Mouse (Mus musculus) gastrocnemius, postnatal 25 days (tissue): ENCODE data around the gene Plcb1. TPM values are rescaled to one million over a fixed set of nuclear protein-coding genes. Genes with fewer than 3 reads are reported as not detected.
A peak's percentile ranks its signal among the peaks of the same experiment; 100 is the strongest.

Source experiments
- DNase-seq: peaks from one replicate; pipeline ENCODE4 v3.0.0; 2022
- total RNA-seq, 2 experiments: library from RNA; stranded (reverse); gene quantifications; 1 replicate in 1 of 2; 2 replicates in 1 of 2; pipeline ENCODE4 v1.2.3; 2021

Plcb1 gene
- total RNA-seq, 2 experiments from 2014 or later: 1.5 to 1.8 TPM

DNA sequence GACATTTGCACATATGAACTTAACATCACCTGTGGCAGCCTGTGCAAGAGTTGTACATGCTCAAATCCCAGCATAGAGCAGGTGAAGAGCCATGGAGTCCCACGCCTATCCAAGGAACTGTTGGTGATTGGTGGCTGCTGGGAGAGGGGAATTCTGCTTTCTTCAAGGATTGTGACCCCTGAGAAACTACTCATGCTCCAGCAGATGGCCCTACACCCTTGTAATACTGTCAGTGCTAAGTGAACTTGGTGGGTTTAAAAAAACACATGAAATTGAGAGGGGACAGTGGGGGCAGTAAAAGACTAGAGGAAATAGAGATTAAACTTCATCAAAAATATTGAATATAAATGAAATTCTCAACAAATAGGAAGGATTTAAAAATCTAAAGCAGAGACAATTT is 53.0 kb downstream of the Plcb1 start:
- no peak for DNase-seq

DNA sequence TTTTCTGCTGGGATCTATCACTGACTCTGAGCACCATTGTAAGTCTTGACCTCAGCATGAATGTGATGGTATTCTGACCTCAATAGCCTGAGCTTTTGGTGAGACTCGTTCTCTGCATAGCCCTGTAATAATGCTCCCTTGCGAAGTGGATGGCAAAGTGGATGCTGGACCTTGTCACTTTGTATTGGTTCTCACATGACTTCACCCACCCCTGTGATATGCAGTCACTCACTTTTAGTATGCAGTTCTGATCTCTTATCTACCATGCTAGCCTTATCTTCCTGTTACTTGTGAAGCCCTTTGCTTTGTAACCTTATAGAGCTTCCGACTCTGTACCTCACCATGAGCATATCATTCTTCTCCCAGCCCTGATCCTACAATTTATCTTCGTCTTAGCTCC is 57.0 kb downstream of the Plcb1 start:
- DNase-seq: no peak

DNA sequence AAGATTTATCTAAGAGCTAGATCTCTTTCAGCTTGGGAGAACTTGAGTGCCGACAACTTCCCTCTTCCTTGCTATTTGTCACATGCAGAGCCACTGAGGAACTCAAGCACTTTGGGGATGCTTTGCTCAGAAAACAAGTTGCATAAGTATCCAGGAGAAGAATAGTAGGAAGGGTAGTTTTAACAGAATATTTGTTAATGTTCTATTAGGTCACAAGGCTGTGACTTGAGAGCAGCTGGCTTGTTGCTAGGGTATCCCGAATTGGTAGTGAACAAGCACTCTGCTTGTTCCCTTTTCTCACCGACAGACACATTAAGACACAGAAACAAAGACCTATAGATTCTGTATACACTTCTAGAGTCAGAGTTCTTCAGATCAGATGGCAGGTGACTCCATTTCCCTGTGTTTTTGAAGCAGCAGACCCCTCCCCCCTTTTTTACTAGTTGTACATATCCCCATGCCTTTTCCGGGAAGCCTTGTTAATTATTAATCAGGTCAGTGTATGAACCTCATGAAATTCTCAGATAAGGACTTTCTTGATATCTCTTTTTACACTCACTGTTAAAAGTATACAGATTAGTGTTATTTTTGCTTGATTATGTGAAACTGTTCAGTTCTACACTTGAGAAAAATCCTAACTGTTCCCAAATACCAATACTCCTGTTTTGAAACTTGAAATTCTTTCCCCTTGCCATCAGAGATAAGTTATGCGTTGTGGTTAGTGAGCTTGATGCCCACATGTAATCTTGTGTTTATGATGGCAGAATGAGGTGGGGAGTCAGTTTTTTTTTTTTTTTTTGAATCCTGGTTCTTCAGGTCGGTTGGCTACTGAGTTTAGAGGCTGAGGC is 58.7 kb downstream of the Plcb1 start:
- no peak for DNase-seq

DNA sequence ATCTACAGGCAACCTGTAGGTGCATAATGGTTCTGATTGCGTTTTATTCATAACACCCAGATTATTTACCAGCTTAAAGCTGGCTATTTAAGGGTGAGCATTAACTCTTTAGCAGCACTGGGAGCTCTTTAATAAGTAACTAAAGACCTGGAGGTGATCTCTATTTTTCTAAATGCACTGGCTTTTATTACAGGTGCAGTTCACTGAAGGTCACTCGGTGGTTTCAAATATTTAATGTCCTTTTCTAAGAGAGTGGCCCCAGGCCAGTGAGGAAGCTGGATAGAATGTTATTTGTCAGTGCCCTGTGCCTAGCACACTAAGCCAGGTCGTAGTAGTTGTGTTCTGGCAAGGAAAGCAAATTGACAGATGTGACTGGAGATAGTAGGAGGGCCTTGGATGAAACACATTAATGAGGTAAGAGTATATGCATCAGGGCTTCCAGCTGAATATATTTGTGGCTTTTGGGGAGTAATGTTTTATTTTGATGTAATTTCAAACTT is 59.4 kb downstream of the Plcb1 start:
- DNase-seq: no peak

DNA sequence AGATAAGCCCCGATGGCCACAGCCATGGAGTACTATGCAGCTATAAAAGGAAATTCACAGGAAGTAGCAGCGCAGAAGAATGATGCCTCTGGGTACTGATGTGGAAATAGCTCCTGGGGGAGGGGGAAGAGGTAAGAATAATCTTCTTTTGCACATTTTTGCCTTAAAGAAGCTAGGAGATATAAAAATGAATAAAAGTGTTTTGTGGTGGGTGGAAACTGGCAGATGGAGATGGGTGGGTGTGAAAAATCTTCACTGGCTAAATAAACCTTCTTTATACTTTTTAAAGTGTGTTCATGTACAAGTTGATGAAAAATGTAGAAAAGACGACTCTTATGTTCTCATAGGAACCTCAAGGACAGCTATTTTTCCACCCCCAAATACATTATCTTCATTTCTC is 60.7 kb downstream of the Plcb1 start:
- no peak for DNase-seq

DNA sequence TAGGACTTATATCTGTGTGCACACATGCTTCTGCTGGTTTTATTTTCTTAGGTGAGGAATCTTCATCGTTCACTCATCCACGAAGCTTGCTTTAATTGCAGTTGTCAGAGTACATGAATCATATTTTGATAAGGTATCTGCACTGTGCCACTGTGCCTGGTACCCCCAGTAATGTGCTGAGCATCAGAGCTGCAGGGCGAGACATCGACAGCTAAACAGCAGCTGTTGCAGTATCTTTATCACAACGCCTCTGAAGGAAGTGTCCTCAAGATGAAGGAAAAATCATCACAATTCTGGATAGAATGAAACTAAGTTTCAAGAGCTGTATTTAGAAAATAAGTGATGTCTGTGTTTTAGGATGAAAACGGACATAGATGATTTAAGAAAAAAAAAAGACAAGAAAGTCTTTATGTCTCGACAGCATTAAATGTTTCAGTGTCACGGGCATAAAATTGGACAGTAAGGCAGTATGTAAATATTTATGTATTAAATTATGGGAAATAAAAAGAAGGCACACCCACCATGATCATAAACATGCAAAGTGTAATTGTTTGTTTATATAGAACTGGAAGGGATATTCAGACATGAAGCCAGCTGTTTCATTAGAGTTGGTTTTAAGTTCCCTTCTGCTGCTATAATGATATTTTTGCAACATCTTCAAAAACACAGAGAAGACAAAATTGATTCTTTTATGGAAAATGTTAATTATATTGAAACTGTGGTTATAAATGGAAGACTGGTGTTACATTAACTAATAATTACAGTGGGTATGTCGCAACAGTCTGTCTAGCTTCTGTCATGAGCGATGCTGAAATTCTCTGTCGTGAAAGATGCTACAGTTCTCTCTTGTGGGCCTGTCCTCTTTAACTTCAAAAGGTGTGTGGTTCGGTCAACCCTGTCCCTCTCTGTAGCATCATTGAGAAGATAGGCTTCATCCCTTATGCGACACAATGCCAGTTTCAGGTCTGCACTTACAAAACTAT is 65.6 kb downstream of the Plcb1 start:
- no peak for DNase-seq

DNA sequence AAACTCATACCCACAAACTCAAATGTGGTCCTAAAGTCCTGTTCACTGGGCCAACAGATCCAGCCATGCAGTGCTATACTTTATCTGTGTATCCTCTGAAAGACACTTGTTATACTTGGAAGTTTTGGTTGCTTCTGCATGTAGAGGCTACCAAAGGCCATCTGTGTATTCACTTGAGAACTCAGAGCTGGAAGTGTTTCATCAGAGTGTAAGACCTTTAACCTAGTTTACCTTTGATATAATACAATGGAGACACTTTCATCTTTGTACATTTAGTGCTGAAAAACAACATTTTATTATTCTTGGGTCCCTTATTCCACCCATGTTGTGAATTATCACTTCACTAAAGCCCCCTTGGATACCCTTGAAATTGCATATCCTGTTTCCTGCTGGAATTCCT is 70.4 kb downstream of the Plcb1 start:
- DNase-seq: no peak

DNA sequence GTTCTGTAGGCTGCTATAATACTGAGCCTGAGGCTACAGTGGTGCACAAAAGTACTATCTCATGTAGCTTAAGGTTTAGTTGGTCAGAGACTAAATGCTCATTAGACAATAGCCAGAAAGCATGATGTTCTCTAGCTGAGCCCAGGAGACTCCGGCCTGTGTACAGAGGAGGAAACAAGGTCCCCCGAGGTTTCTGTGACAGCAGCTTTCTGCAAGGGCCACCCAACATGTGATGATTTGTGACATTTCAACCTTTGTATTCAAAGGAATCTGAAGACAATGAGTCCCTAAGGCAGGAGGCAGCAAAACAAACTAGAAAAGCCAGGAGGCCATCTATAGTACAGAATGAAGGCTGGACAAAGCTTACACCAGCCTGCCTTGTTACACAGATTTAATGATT is 70.8 kb downstream of the Plcb1 start:
- no peak for DNase-seq

DNA sequence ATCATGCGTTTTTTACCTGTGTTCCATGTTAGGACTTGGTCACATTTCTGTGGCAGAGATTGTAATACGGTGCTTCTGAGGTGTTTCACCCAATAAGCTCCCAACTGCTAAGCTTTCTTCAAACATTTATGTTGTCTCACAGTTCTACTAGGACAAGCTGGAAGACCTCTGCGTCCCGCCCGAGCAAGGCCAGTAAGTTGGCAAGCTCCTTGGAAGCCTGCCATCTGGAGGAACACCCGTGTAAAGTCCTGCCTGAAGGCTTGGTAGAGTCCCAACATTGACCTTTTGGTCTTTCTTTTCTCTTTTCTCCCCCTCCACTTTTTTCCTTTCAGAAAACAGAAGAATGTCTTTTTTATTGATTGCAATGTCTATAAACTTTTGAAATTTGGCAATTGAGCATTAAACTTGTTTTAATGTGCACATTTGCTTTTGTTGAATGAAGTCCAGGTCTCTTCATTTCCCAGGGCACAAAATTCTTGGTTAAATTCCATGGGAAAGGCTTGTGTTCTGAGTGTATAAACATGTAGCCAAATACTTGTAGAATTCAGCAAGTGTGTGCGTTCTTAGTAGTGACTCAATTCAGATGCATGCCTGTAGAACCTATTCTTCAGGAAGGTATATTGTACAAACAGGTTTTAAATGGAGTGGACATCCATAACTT is 79.2 kb downstream of the Plcb1 start:
- peak; percentile 18 for DNase-seq

DNA sequence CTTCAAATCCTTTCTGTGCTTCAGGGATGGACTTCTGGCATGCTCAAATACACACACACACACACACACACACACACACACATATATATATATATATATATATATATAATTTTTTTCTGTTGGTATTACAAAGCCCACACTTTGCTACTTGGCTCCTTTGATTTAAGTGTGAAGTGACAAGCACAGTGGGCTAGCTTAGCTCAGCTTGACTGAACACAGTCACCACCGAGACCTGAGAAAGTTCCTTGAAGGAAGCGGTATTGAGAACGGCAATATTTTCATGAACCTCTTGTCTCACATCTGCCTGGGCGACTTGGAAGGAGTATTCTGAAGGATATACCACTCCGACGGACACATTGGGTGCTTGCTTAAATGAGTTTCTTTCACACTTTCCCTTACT is 81.5 kb downstream of the Plcb1 start:
- no peak for DNase-seq

DNA sequence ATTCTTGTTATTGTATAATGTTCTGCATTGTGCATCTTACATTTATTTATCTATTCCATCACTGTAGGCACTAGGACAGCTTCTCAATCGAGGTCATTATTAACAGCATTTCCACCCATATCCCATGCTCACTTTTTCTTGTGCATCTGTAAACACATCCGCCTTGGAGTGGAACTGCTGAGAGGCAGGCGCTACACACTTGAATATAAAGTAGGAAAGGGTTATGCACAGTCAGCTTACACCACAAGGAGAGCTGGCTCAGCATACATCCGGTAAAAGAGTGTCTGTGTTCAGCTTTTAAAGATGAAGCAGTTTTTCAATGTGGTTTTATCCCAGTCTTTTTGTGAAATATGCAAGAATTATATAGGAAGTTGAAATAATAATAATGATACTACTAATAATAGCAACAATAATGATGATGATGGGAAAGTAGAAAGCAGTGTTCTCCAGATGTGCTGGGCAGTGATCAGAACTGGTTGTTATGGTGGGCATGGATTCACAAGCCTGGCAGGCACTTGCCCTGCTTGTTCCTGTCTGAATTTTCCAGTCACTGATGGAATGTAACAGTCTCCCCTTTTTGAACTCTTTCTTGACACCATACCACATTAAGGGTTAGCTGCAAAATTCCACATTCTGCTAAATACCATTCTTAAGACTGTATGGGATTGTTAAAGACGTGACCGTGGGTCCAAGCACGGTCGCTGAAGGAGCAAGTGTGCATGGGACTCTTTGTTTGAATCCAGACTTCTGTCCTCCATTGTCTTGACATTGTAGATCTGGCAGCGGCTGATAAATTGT is 86.0 kb downstream of the Plcb1 start:
- no peak for DNase-seq

DNA sequence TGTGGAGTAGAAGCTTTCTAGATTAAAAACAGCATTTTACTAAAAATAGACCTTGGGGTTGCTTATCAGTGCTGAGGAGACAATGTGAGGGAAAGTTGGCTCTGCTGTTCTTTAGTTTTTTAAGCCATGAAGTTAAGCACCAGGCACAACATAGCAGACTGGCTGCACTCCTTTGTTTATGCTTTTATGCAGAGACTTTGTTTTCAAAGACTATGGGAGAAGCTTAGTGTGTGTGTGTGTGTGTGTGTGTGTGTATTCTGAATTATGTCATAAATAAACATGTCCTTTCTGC is 86.6 kb downstream of the Plcb1 start:
- no peak for DNase-seq

DNA sequence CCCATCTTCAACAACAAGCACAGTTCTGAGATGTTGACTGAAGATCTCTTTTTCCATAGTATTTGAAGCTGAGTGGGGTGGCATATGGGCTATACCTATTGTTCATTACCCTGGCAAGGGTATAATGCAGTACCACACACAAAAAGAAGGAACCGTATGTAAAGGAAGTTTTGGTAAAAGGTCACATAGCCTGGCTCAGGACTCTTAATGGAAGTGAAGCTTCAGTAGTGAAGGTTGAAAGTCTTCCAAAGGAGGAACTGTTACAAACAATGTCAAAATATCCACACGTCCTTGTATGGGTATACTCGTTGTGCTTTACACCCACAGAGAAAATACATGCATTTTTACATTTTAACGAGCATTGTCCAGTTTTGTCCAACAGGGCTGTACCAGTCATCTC is 91.3 kb downstream of the Plcb1 start:
- DNase-seq: no peak

DNA sequence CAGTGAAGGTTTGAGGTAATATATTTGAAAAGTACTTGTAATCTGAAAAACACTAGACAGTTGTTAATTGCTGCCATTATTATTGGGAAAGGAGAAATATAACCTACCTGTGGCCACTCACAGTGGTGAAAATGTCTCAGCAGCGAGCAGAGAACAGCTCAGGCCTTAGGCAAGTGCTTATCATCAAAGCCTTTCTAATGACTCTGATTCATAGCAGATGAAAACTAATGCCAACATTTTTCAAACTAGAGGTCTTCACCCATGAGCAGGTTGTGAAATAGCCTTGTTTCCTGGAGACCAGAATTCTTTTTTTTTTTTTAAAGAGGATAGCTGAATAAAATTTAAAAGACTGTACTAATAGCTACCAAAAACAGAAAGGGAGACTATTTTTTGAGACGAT is 105.3 kb downstream of the Plcb1 start:
- DNase-seq: no peak

DNA sequence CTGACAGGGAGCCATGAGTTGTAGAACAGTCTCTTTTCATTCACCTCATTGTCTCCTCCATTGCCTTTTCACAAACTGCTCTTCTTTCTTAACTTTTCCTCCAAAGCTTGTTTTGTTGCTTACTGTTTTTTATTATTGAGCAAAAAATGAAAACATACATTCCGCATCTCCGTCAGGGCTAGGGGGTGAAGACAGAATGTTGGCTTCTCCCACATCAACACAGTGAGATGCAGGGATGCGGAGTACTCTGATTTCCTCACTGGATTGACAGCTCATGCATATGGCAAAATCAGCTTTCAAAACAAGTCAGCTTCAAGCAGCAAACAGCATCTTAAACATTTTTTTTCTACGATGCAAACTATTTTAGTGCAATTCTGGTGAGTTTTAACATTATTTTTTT is 108.9 kb downstream of the Plcb1 start:
- no peak for DNase-seq

DNA sequence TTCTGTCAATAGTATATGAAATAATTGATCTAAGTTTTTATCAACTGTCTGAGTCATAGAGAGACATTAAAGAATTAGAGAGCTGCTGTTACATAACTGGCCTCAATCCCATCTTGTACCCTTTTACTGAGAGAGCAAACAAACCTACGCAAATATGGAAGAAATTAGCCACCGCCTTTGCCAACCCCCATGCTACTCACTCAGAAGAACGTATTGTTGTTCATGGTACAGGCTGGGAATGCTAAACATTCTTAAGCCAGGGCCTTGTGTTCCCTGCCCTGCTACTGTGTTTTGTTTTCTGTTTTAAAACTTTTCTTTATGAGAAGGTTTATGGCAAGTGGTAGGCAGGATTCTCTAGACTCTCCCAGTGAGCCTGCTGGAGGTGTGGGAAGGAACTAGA is 110.3 kb downstream of the Plcb1 start:
- no peak for DNase-seq

DNA sequence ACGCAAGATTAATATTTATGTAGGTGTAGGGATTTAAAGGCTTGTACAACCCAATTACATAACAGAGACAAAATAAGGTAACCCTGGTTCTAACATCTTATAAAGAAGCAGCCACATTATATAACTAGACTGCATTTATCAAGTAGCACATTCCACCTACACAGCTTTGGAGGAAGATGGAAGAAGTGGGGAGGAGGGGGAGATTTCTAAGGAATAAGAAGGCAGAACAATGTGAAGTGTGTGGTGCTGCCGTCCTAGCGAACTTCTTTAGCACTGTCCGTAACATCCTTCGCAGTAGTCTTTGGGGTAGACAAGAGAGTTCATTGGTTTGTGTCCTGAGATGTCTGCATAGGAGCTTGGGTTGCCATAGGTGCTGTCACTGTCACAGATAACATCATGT is 111.2 kb downstream of the Plcb1 start:
- no peak for DNase-seq

DNA sequence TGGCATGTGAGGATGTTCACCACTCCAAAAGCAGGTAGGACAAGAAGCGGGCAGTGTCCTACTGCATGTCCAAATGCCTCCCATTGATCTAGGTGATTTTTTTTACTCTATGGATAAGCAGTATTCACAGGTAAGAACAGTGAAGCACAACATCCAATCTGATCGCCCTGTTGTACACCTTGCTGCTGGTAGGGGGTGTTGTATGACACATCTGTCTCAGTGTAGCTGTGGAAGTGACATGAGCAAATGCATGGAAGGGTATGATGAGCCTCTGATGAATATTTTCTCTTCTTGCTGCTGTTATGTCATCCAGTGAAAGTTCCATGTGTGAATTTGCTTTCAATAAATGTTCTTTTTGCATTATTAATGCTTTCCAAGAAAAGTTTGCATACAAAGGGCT is 115.7 kb downstream of the Plcb1 start:
- no peak for DNase-seq

DNA sequence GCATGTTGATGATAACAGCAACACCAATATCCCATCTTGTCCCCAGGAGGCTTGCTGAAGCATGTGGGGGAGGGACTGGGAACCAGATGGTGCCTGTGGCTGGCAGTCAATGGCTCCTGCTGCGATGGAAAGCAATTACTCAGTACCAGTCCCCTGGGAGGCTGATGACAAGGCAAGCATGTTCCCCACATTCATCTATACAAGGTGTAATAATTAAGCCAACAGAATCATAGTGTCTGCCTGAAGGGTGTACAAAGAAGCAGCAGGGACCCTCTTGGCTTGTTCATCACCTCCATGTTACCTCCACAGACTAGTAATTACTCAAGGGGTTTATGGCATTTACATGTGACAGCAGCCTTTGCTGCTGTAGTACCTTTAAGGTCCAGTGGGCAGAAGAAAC is 125.0 kb downstream of the Plcb1 start:
- DNase-seq: no peak

DNA sequence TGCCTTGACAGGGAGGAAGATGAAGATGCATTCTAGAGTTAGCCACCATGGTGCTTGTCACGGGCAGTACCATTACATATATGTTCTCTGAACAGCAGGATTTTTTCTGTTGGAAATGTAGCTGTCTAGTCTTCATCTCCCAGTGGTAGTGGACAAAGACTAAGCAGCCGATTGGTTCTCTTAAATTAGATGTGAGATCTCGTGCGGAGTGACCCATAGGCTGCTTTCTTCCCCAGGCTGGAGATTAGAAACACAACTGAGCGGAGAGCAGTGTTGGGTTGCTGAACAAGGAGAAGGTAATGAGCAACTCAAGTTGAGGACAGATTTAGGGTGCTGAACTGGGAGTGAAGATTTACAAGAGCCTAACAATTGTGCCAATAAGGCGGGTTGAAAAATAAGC is 125.5 kb downstream of the Plcb1 start:
- no peak for DNase-seq

DNA sequence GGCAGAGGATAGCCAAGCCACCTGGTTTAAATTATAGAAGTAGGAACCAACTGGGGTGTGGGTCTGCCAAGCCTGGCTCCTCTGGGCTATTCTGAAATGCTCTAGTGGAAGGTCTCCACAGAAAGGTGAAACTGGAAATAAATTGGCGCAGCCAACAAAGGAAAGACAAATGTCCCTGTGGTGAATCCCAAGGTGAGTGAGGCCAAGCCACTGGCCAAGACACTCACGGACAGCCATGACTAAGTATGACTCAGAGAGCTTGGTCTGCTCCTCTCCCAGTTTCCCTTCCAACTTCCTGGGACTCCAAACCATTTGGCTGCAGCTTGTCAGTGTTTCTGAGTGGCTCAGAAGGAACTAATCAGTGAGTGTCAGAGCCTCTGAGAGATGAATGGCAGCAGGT is 126.7 kb downstream of the Plcb1 start:
- peak; percentile 6 for DNase-seq

DNA sequence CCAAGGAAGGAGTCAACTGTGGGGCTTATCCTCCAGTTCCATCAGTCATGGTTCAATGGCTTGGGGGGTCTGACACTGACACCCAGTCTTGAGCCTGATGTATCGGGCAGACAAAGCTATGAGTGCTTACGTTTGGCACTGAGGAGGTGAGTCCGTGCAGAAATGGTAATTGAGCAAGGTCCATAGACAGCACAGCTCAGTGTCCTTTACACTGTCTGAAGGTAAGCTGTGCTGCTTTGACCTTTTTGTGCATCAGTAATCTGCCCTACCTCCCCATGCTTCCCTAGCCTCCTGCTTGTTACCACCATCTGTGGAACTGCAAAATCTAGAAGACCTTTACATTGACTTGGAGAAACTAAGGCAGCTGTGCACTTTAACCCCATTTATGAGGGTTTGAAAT is 127.7 kb downstream of the Plcb1 start:
- no peak for DNase-seq
